Mouse (Mus musculus) CH12.LX (cell line): ENCODE measurements around the gene Cd151.

Experiments used
- CTCF ChIP-seq, 2 experiments: IDR thresholded peaks in 1 of 2; conservative IDR thresholded peaks in 1 of 2; 2 replicates each; pipeline ENCODE4 v1.5.1; 2011 to 2012; ENCODE audit warnings: low read depth in 2 of 2, low read length in 2 of 2, improper control_type of control experiment in 1 of 2, inconsistent platforms in 1 of 2, mild to moderate bottlenecking in 1 of 2, moderate library complexity in 1 of 2
- HCFC1 ChIP-seq: IDR thresholded peaks from 2 replicates; pipeline ENCODE4 v1.6.1; 2012; ENCODE audit warnings: low read depth, mild to moderate bottlenecking, inconsistent platforms, low read length, improper control_type of control experiment
- MAFK ChIP-seq: IDR thresholded peaks from 2 replicates; pipeline ENCODE4 v1.6.1; 2011; ENCODE audit warnings: low read length, improper control_type of control experiment; ENCODE audit not compliant: insufficient replicate concordance
- POLR2A ChIP-seq: IDR thresholded peaks from 2 replicates; pipeline ENCODE4 v1.6.1; 2011; ENCODE audit warnings: low read depth, mild to moderate bottlenecking, improper control_type of control experiment, low read length
- SMC3 ChIP-seq: IDR thresholded peaks from 2 replicates; pipeline ENCODE4 v1.6.1; 2011; ENCODE audit warnings: low read depth, low read length, improper control_type of control experiment
- UBTF ChIP-seq: IDR thresholded peaks from 2 replicates; pipeline ENCODE4 v1.6.1; 2012; ENCODE audit warnings: low read depth, mild to moderate bottlenecking, inconsistent platforms, low read length, improper control_type of control experiment, moderate library complexity

GRCm38 (mm10) chr7:141453636-141454035, 13.6 kb upstream of the Cd151 start:
- TF ChIP-seq HCFC1 (no peak), MAFK (no peak), UBTF (no peak), POLR2A (no peak), SMC3 (no peak), CTCF (conservative IDR thresholded peaks at IDR 0.05 in 1 of 2, IDR thresholded peaks at IDR 0.05 in 1 of 2; ENCODE audit: low read depth in 2 of 2, low read length in 2 of 2) (no peak)
